Mouse (Mus musculus) small intestine, adult 2 months (tissue): ENCODE results near the gene Pla2g4b.

Experiments
- CTCF ChIP-seq: fragments of 200-500 bp; IDR thresholded peaks from 2 replicates; pipeline ENCODE4 v1.5.1; 2012; ENCODE audit warnings: low read depth, mild to moderate bottlenecking, control low read depth, inconsistent platforms, low read length, moderate library complexity, mixed read lengths; ENCODE audit not compliant: insufficient replicate concordance, insufficient read length; ENCODE audit errors: extremely low read depth
- POLR2A ChIP-seq: fragments of 200-500 bp; IDR thresholded peaks from 2 replicates; pipeline ENCODE4 v1.6.1; 2012; ENCODE audit warnings: low read depth, mild to moderate bottlenecking, control low read depth, inconsistent platforms, low read length, moderate library complexity

DNA sequence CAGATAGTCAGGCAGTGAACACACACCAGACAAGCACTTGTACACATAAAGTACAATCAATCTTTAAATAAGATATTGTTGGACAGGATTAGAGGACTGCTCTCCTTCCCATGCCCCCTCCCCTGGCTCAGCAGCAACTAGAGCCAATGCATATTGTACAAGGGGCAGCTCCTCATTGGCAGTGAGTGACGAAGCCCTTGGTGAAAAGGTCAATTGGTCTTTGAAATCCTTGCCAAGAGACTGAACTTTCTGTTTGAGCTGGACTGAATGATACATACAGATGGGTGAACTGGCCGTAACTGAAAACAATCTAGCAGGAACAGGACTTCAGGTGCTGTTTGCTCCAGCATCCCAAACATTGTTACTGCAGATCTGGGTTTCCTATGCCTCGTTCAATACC is 54.2 kb downstream of the Pla2g4b start:
- TF ChIP-seq CTCF, result no peak
- no peak for TF ChIP-seq POLR2A
